Mouse (Mus musculus): Measurements from ENCODE around the gene Fam71a. TPM values are rescaled to one million over a fixed set of nuclear protein-coding genes. Genes with fewer than 3 reads are reported as not detected.
A peak's percentile ranks its signal among the peaks of the same experiment; 100 is the strongest.
"Not testable (repeated sequence)": the region's sequence is repeated elsewhere in the genome, so short reads cannot be mapped to it uniquely, and the experiment has no call there.

Fam71a gene
- polyA plus RNA-seq, 1 experiment from 2014 or later = not detected

DNA sequence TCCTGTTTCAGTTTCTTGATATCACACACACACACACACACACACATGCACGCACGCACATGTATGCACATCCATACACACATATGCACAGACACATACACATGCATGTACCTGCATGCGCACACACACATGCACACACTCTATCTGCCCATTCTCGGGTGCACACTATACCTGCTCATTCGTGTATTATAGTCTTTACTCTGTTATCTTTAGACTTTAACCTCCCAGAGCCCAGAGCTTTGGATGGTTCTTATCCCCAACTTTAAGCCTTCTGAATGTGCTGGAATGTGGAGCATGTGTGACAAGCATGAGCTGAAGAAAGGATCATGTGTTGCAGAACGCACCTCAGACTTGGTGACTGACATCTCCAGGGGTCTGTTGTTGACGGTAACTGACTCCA, 12.3 kb upstream of the Fam71a start:
- DNase-seq (ENCODE audit: low spot score) = no peak
- H3K4me2 ChIP-seq (ENCODE audit: low read depth, low read length) = no peak overlapping the region
- H3K9me3 ChIP-seq (ENCODE audit: control insufficient read depth, low read length) = no peaks in the 10 kb centered on the region
- peaks cover 15% of the 10 kb centered on the region for H3K4me1 ChIP-seq (ENCODE audit: control insufficient read depth, insufficient read depth, low read length)
- 72% methylated on average over 7 of the region's 7 CpGs for WGBS
- H3K27ac ChIP-seq (replicated peaks; ENCODE audit: low read depth, low read length) = no peak overlapping the region
- H3K4me3 ChIP-seq (ENCODE audit: low read depth, low read length) = no peak overlapping the region
- no peak for ATAC-seq (ENCODE audit: low read depth)
- no peak overlapping the region for H3K9ac ChIP-seq (ENCODE audit: low read depth, low read length)
- H3K27me3 ChIP-seq (replicated peaks; ENCODE audit: control insufficient read depth, insufficient read depth, low read length) = peaks cover 20% of the 10 kb centered on the region
- H3K36me3 ChIP-seq (ENCODE audit: control insufficient read depth, insufficient read depth, low read length) = no peaks in the 10 kb centered on the region

DNA sequence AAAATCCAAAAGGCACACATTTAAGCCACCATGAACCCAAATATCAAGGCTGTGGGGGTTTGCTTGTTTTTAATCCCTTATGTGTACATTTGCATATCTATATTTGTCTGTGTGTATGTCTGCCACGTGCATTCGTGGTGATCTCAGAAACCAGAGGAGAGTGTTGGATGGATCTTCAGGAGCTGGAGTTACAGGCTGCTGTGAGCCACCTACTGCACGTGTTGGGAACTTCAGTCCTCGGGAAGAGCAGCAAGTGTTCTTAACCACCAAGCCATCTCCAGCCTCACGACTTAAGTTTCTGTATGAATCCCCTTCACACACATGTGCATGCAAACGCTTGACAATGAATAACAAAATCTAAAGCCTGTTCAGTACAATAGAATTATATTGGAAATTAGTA, 7.9 kb upstream of the Fam71a start:
- WGBS = 15% methylated on average over 6 of the region's 6 CpGs
- no peaks in the 10 kb centered on the region for H3K27me3 ChIP-seq (replicated peaks; ENCODE audit: control insufficient read depth, insufficient read depth, low read length)
- peak; percentile 59 for DNase-seq (ENCODE audit: low spot score)

DNA sequence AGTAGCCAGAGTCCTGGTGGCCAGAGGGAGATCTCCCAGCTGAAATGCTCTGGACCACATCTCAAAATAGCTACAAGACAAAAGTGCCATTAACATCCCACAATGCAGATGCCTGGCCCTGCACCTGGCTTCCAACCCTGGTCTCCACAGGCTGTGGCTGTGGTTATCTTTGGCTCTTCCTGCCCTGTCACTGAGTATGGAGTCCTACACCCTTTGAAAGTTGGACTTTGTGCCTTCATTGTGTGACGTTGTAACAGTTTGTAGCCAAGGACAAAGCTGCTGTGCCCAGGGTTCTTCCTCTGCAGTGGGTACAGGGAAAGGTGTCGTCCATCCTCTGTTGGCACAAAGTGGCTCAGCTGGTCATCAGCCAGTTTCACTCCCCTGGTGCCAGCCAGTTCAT, 5.8 kb upstream of the Fam71a start:
- DNase-seq (ENCODE audit: low spot score) (no peak), ATAC-seq (ENCODE audit: low read depth) (no peak)
- Histone ChIP-seq H3K27me3 (replicated peaks; ENCODE audit: control insufficient read depth, insufficient read depth, low read length) (no peaks in the 10 kb centered on the region), H3K36me3 (ENCODE audit: control insufficient read depth, insufficient read depth, low read length) (no peaks in the 10 kb centered on the region), H3K27ac (replicated peaks; ENCODE audit: low read depth, low read length) (no peak overlapping the region), H3K9ac (ENCODE audit: low read depth, low read length) (no peak overlapping the region), H3K9me3 (ENCODE audit: control insufficient read depth, low read length) (no peaks in the 10 kb centered on the region), H3K4me3 (ENCODE audit: low read depth, low read length) (no peak overlapping the region), H3K4me1 (ENCODE audit: control insufficient read depth, insufficient read depth, low read length) (no peaks in the 10 kb centered on the region), H3K4me2 (ENCODE audit: low read depth, low read length) (no peak overlapping the region)
- WGBS = 79% methylated on average over 2 of the region's 2 CpGs

More for the DNA sequence above, 7.9 kb upstream of the Fam71a start:
- ATAC-seq (ENCODE audit: low read depth) = no peak
- H3K27ac ChIP-seq (replicated peaks; ENCODE audit: low read depth, low read length) = no peak overlapping the region
- no peaks in the 10 kb centered on the region for H3K9me3 ChIP-seq (ENCODE audit: control insufficient read depth, low read length)
- H3K4me1 ChIP-seq (ENCODE audit: control insufficient read depth, insufficient read depth, low read length) = no peaks in the 10 kb centered on the region
- H3K36me3 ChIP-seq (ENCODE audit: control insufficient read depth, insufficient read depth, low read length) = no peaks in the 10 kb centered on the region
- H3K4me3 ChIP-seq (ENCODE audit: low read depth, low read length) = no peak overlapping the region
- no peak overlapping the region for H3K4me2 ChIP-seq (ENCODE audit: low read depth, low read length)
- H3K9ac ChIP-seq (ENCODE audit: low read depth, low read length) = no peak overlapping the region

DNA sequence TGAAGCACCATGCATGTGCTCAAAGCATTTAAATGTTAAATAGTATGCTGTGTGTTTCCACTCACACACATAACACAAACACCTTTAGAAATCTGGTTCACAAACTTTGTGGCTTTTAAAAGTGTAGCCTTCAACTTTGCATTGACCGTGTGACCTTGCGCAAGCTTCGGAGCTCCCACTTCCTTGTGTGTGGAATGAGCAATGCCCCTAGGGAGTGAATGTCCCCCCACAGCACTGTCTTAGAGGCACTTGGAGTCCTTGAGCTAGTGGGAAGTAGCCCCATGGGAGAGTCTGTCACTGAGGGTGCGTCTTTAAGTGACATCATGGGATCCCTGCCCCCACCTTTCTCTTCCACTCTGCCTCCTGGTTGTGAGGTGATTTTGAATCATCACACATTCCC, 1.6 kb upstream of the Fam71a start:
- Histone ChIP-seq H3K27ac (replicated peaks; ENCODE audit: low read depth, low read length) (no peak overlapping the region), H3K36me3 (ENCODE audit: control insufficient read depth, insufficient read depth, low read length) (no peaks in the 10 kb centered on the region), H3K4me3 (ENCODE audit: low read depth, low read length) (no peak overlapping the region), H3K27me3 (replicated peaks; ENCODE audit: control insufficient read depth, insufficient read depth, low read length) (no peaks in the 10 kb centered on the region), H3K9ac (ENCODE audit: low read depth, low read length) (no peak overlapping the region), H3K4me1 (ENCODE audit: control insufficient read depth, insufficient read depth, low read length) (no peaks in the 10 kb centered on the region), H3K9me3 (ENCODE audit: control insufficient read depth, low read length) (no peaks in the 10 kb centered on the region), H3K4me2 (ENCODE audit: low read depth, low read length) (no peak overlapping the region)
- ATAC-seq (ENCODE audit: low read depth) = no peak
- WGBS = 64% methylated on average over 4 of the region's 4 CpGs
- DNase-seq (ENCODE audit: low spot score) = no peak

DNA sequence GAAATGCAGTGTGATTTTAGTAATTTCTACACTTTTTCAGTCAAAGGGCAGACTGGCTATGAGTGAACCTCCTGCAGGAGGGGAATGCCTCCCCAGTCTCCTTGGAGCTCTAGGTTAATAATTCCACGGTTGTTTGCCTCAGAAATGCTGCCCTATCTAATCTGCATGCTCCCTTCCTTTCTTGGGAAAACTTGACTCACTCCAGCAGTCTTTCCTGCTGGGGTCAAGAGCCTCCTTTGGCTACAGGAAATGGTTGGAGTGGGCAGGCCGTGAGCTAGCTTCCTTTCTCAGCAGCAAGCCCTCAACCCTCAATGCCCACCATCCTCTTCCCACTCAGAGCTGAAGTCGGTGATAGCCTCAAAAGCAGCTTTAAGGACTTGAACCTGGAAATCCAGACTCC, 10.3 kb downstream of the Fam71a start:
- Histone ChIP-seq H3K9ac (ENCODE audit: low read depth, low read length) (no peak overlapping the region), H3K4me1 (ENCODE audit: control insufficient read depth, insufficient read depth, low read length) (no peaks in the 10 kb centered on the region), H3K36me3 (ENCODE audit: control insufficient read depth, insufficient read depth, low read length) (no peaks in the 10 kb centered on the region), H3K4me3 (ENCODE audit: low read depth, low read length) (no peak overlapping the region), H3K27me3 (replicated peaks; ENCODE audit: control insufficient read depth, insufficient read depth, low read length) (no peaks in the 10 kb centered on the region), H3K9me3 (ENCODE audit: control insufficient read depth, low read length) (peaks cover 15% of the 10 kb centered on the region), H3K27ac (replicated peaks; ENCODE audit: low read depth, low read length) (no peak overlapping the region), H3K4me2 (ENCODE audit: low read depth, low read length) (no peak overlapping the region)
- 31% methylated on average over 3 of the region's 3 CpGs for WGBS
- no peak for ATAC-seq (ENCODE audit: low read depth)
- no peak for DNase-seq (ENCODE audit: low spot score)

DNA sequence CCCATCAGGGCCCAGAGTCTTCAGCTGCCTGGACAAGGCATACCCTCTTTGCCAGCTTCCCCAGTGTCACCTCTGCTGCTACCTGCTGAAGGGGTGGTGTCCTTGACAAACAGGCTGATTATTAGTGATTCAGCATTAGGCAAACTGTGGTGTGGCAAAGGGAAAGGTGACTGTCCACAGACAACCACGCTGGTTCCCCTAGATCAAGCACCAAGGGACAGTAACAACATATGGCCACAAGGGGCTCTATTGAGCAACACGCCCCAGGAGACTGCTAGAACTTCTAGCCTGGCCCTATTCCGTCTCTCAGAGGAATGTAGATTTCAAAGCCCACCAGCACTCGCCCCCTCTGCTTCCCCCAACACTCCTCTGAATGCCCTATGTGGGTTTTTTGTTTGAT, 11.6 kb downstream of the Fam71a start:
- WGBS = 19% methylated on average over 4 of the region's 4 CpGs
- Histone ChIP-seq H3K9ac (ENCODE audit: low read depth, low read length) (no peak overlapping the region), H3K4me3 (ENCODE audit: low read depth, low read length) (no peak overlapping the region), H3K9me3 (ENCODE audit: control insufficient read depth, low read length) (peaks cover 15% of the 10 kb centered on the region), H3K4me2 (ENCODE audit: low read depth, low read length) (no peak overlapping the region), H3K27ac (replicated peaks; ENCODE audit: low read depth, low read length) (no peak overlapping the region), H3K4me1 (ENCODE audit: control insufficient read depth, insufficient read depth, low read length) (no peaks in the 10 kb centered on the region), H3K36me3 (ENCODE audit: control insufficient read depth, insufficient read depth, low read length) (no peaks in the 10 kb centered on the region), H3K27me3 (replicated peaks; ENCODE audit: control insufficient read depth, insufficient read depth, low read length) (no peaks in the 10 kb centered on the region)
- no peak for ATAC-seq (ENCODE audit: low read depth)
- DNase-seq (ENCODE audit: low spot score) = peak; percentile 26

DNA sequence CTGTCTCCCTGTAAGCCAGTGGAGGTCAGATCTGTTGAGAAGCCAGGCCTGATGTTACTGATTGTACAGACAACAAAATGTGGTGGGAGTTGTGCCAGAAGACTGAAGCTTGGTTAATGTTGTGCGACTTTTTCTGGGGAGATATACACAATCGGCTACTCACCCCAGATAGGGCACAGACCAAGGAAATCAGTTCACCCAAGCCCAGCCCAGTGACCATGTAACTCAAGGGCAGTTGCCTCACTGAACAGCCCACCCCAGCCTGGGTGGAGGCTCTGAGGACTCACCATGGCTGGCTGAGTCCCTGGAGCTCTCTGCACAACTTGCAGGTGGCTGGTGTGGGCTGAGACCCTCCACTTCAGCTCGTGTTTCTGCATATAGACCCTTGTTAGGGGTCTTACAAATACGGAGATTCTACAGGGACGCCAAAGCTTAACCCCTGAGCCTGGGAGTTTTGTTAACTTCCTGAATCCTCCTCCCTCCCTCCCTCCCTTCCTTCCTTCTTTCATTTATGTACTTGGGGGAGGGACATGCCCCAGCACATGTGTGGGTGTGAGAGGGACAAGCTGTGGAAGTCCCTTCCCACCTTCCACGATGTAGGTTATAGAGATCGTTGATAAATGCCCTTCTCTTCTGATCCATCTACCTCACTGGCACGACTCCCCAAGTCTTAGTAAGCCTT, 13.6 kb downstream of the Fam71a start:
- no peak for ATAC-seq (ENCODE audit: low read depth)
- H3K27ac ChIP-seq (replicated peaks; ENCODE audit: low read depth, low read length) = no peak overlapping the region
- DNase-seq (ENCODE audit: low spot score) = no peak
- no peak overlapping the region for H3K9ac ChIP-seq (ENCODE audit: low read depth, low read length)
- no peaks in the 10 kb centered on the region for H3K27me3 ChIP-seq (replicated peaks; ENCODE audit: control insufficient read depth, insufficient read depth, low read length)
- 73% methylated on average over 8 of the region's 8 CpGs for WGBS
- H3K36me3 ChIP-seq (ENCODE audit: control insufficient read depth, insufficient read depth, low read length) = no peaks in the 10 kb centered on the region
- no peak overlapping the region for H3K4me2 ChIP-seq (ENCODE audit: low read depth, low read length)
- 0 out of 2 replicates have a peak, but pooled peaks cover under 1% of the 10 kb centered on the region for H3K9me3 ChIP-seq (ENCODE audit: control insufficient read depth, low read length)
- H3K4me3 ChIP-seq (ENCODE audit: low read depth, low read length) = no peak overlapping the region
- no peaks in the 10 kb centered on the region for H3K4me1 ChIP-seq (ENCODE audit: control insufficient read depth, insufficient read depth, low read length)

DNA sequence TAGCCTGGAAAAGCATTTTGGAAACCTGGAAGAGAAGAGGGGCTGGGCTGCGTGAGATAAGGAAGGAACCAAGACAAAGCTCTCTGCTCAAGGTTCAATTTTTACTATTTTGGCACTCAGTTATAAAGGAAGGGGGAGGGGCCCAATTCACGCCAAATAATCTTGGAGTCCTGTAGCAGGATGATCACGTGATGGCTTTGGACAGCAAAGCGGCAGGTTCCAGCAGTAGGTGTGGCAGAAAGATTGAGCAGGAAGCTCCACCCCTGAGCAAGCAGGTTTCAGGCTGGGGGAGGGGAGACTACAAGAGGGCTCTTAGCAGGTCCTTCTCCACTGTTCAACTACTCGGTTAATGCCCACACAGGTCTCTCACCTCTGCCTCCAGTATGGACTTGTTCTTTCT, 15.1 kb downstream of the Fam71a start:
- ATAC-seq (ENCODE audit: low read depth); H3K27ac ChIP-seq (replicated peaks; ENCODE audit: low read depth, low read length); H3K4me1 ChIP-seq (ENCODE audit: control insufficient read depth, insufficient read depth, low read length); H3K9ac ChIP-seq (ENCODE audit: low read depth, low read length); H3K4me3 ChIP-seq (ENCODE audit: low read depth, low read length); H3K4me2 ChIP-seq (ENCODE audit: low read depth, low read length); H3K27me3 ChIP-seq (replicated peaks; ENCODE audit: control insufficient read depth, insufficient read depth, low read length); DNase-seq (ENCODE audit: low spot score); H3K9me3 ChIP-seq (ENCODE audit: control insufficient read depth, low read length); H3K36me3 ChIP-seq (ENCODE audit: control insufficient read depth, insufficient read depth, low read length): not testable (repeated sequence)
- WGBS = 88% methylated on average over 5 of the region's 5 CpGs

DNA sequence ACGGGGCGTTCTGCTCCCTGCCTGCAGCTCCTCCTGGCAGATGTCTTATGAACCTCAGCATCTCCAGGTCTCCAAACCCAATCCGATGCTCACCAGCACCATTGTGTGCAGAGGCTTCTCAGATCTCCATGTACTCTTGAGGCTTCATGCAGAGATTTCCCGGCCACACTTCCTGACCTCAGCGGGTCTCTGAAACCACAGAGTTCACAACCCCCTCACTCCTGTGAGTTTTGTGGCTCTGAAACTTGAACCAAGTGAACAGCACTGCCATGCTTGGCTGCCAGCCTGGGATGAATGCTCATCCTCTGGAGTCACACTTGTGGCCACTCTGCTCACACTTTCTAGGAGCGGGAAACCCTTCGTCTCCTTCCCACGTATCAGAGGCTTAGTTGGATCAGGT, 23.6 kb downstream of the Fam71a start:
- Histone ChIP-seq H3K9ac (ENCODE audit: low read depth, low read length) (no peak overlapping the region), H3K27ac (replicated peaks; ENCODE audit: low read depth, low read length) (no peak overlapping the region), H3K9me3 (ENCODE audit: control insufficient read depth, low read length) (no peaks in the 10 kb centered on the region), H3K27me3 (replicated peaks; ENCODE audit: control insufficient read depth, insufficient read depth, low read length) (no peaks in the 10 kb centered on the region), H3K4me1 (ENCODE audit: control insufficient read depth, insufficient read depth, low read length) (no peaks in the 10 kb centered on the region), H3K4me2 (ENCODE audit: low read depth, low read length) (no peak overlapping the region), H3K36me3 (ENCODE audit: control insufficient read depth, insufficient read depth, low read length) (no peaks in the 10 kb centered on the region), H3K4me3 (ENCODE audit: low read depth, low read length) (no peak overlapping the region)
- 87% methylated on average over 8 of the region's 8 CpGs for WGBS
- DNase-seq (ENCODE audit: low spot score) (no peak), ATAC-seq (ENCODE audit: low read depth) (no peak)
